Mouse (Mus musculus) embryo, embryonic 11.5 days (tissue): ENCODE results near the gene Cisd1.
"Not testable (repeated sequence)": the region's sequence is repeated elsewhere in the genome, so short reads cannot be mapped to it uniquely, and the experiment has no call there.

Experiments
- DNase-seq: peaks from one replicate; pipeline ENCODE4 v3.0.0-alpha.2; 2012; ENCODE audit warnings: low read depth, low spot score

The Cisd1 gene

GRCm38 (mm10) chr10:71344579-71345143 lies at the start of gene Cisd1:
Gene Cisd1, minus strand, starts transcription at chr10:71344954.
- peak; percentile 90 for DNase-seq

GRCm38 (mm10) chr10:71389311-71389710 lies 44.6 kb upstream of the Cisd1 start:
- no peak for DNase-seq

GRCm38 (mm10) chr10:71384159-71385044 lies 39.6 kb upstream of the Cisd1 start:
- no peak for DNase-seq

GRCm38 (mm10) chr10:71383552-71383924 lies 38.8 kb upstream of the Cisd1 start:
- not testable (repeated sequence) for DNase-seq

- no peak for DNase-seq
Observed at GRCm38 (mm10) chr10:71382858-71383551, 38.3 kb upstream of the Cisd1 start.

- DNase-seq: no peak
Observed at GRCm38 (mm10) chr10:71382109-71382508, 37.4 kb upstream of the Cisd1 start.

GRCm38 (mm10) chr10:71381471-71382033 lies 36.8 kb upstream of the Cisd1 start:
- no peak for DNase-seq

- DNase-seq: no peak
Observed at GRCm38 (mm10) chr10:71380406-71380805, 35.7 kb upstream of the Cisd1 start.

- DNase-seq: no peak
Observed at GRCm38 (mm10) chr10:71376014-71376413, 31.3 kb upstream of the Cisd1 start.

- DNase-seq: no peak
Observed at GRCm38 (mm10) chr10:71373706-71374105, 29.0 kb upstream of the Cisd1 start.

- DNase-seq: no peak
Observed at GRCm38 (mm10) chr10:71371881-71372280, 27.1 kb upstream of the Cisd1 start.

- DNase-seq: no peak
Observed at GRCm38 (mm10) chr10:71369466-71369865, 24.7 kb upstream of the Cisd1 start.

GRCm38 (mm10) chr10:71368128-71368940 lies 23.6 kb upstream of the Cisd1 start:
- DNase-seq: no peak

- DNase-seq: no peak
Observed at GRCm38 (mm10) chr10:71363858-71364257, 19.1 kb upstream of the Cisd1 start.

GRCm38 (mm10) chr10:71363440-71363839 lies 18.7 kb upstream of the Cisd1 start:
- no peak for DNase-seq

GRCm38 (mm10) chr10:71361836-71362562 lies 17.2 kb upstream of the Cisd1 start:
- no peak for DNase-seq

GRCm38 (mm10) chr10:71361044-71361443 lies 16.3 kb upstream of the Cisd1 start:
- DNase-seq: no peak

GRCm38 (mm10) chr10:71354947-71355346 lies 10.2 kb upstream of the Cisd1 start:
- DNase-seq: no peak

- no peak for DNase-seq
Observed at GRCm38 (mm10) chr10:71353850-71354249, 9.1 kb upstream of the Cisd1 start.

- DNase-seq: no peak
Observed at GRCm38 (mm10) chr10:71351301-71351700, 6.5 kb upstream of the Cisd1 start.

GRCm38 (mm10) chr10:71349290-71349689 lies 4.5 kb upstream of the Cisd1 start:
- DNase-seq: no peak
